Mouse (Mus musculus) intestine, embryonic 14.5 days (tissue): ENCODE results near the gene Ncaph2. TPM values are rescaled to one million over a fixed set of nuclear protein-coding genes. Genes with fewer than 3 reads are reported as not detected.

ENCODE experiments used
- ATAC-seq: fragments of 200-750 bp; cut with Nextera tagmentation; replicated peaks from 2 replicates; pipeline ENCODE4 v1.8.0; 2017; ENCODE audit warnings: low read depth, moderate number of reproducible peaks, moderate TSS enrichment, moderate library complexity; ENCODE audit not compliant: low FRiP score, low TSS enrichment
- DNase-seq: peaks from one replicate; pipeline ENCODE4 v3.0.0-alpha.2; 2018; ENCODE audit warnings: low spot score
- H3K27ac ChIP-seq: fragments of 300-500 bp; sonication (generic); 2 replicates; pipeline ENCODE4 v1.5.1; 2014; ENCODE audit warnings: low read depth, mild to moderate bottlenecking, control low read depth
- H3K27me3 ChIP-seq: fragments of 300-500 bp; sonication (generic); replicated peaks from 2 replicates; pipeline ENCODE4 v1.6.1; 2014; ENCODE audit warnings: low read length, control low read depth; ENCODE audit not compliant: control insufficient read depth, insufficient read depth
- H3K36me3 ChIP-seq: fragments of 300-500 bp; sonication (generic); 2 replicates; pipeline ENCODE4 v1.6.1; 2014; ENCODE audit warnings: low read length, control low read depth; ENCODE audit not compliant: control insufficient read depth, insufficient read depth
- H3K4me1 ChIP-seq: fragments of 300-500 bp; sonication (generic); replicated peaks from 2 replicates; pipeline ENCODE4 v1.6.1; 2014; ENCODE audit warnings: low read length, control low read depth, mixed read lengths; ENCODE audit not compliant: control insufficient read depth, insufficient read depth
- H3K4me2 ChIP-seq: fragments of 300-500 bp; sonication (generic); 2 replicates; pipeline ENCODE4 v1.6.1; 2014; ENCODE audit warnings: low read length
- H3K4me3 ChIP-seq: fragments of 300-500 bp; sonication (generic); 2 replicates; pipeline ENCODE4 v1.5.1; 2014; ENCODE audit warnings: low read depth, low read length, control low read depth, mixed read lengths
- H3K9ac ChIP-seq: fragments of 300-500 bp; sonication (generic); 2 replicates; pipeline ENCODE4 v1.6.1; 2014; ENCODE audit warnings: mild to moderate bottlenecking, low read length
- H3K9me3 ChIP-seq: fragments of 300-500 bp; sonication (generic); 2 replicates; pipeline ENCODE4 v1.6.1; 2016; ENCODE audit warnings: low read length, control low read depth; ENCODE audit not compliant: control insufficient read depth
- WGBS: fragments of 180-500 bp; shearing (Covaris S2); extraction: QIAGEN DNeasy Blood & Tissue Kit; methylation state at CpG from one replicate; pipeline ENCODE4 v1.1.7; 2014; 5-methylcytosine and 5-hydroxymethylcytosine counted together
- polyA plus RNA-seq: library from polyadenylated mRNA; unstranded; fragments of >200 nt; fragmentation: Nextera tagmentation; extraction: Ambion mirVana; gene quantifications from 2 replicates; pipeline ENCODE4 v1.2.1, GENCODE M21; 2014

Ncaph2 gene
- polyA plus RNA-seq, 1 experiment from 2014 or later, result 157 TPM

DNA sequence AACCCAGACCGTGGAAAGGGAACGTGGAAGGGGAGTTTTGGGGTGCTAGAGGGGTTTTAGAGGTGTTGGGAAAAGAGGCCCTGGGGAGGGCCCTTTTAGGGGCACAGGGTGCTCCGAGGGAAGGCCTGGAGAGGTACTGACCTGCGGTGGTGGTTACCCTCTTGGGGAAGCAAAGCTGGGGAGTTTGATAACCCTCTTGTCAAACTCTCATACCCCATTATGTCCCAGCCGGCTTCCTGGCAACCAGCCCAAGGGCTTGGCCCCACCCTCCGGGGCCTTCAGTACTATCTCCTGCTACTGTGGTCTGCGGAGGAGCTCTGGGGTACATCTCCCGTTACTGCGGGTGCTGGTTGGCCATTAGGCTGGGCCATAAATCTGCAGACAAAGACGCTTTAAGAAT lies 23.9 kb downstream of the Ncaph2 start:
- DNase-seq (no peak), ATAC-seq (no peak)
- Histone ChIP-seq H3K4me1 (peaks cover 23% of the 10 kb centered on the region), H3K9me3 (no peaks in the 10 kb centered on the region), H3K4me2 (peak overlapping the region; percentile 57), H3K9ac (no peak overlapping the region), H3K27me3 (peaks cover 46% of the 10 kb centered on the region), H3K36me3 (no peaks in the 10 kb centered on the region), H3K4me3 (peak overlapping the region; percentile 29), H3K27ac (no peak overlapping the region)
- WGBS, result 8% methylated on average over 10 of the region's 10 CpGs

DNA sequence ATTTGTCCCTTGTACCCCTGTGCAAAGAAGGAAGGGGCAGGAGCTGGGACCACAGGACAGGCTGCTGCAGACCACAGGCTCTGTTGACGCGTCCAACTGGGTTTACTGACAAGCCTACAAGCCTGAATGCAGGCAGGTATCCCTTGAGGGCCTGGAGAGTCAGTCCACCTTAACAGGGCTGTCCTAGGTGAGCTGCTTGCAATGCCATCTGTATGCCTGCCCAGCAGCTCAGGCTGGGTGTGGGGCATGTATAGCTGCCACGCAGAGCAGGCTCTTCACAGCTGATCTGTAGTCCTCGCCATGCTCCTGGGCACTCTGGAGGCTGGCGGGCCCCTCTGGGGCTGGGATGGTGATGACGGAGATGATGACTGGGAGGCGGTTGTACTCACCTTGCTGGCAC lies 29.1 kb downstream of the Ncaph2 start, which contains the start of gene Klhdc7b:
Klhdc7b (plus strand) TSS at position 301 of the 400 bp plus-strand sequence.
- DNase-seq (no peak), ATAC-seq (no peak)
- WGBS, result 82% methylated on average over 7 of the region's 7 CpGs
- Histone ChIP-seq H3K4me3 (no peak within 1 kb of the TSS), H3K4me2 (no peak within 1 kb of the TSS), H3K4me1 (peaks cover under 1% of the 10 kb centered on the region), H3K9ac (no peak within 1 kb of the TSS), H3K27ac (no peak within 1 kb of the TSS), H3K9me3 (no peaks in the 10 kb centered on the region), H3K27me3 (peaks cover 11% of the 10 kb centered on the region), H3K36me3 (no peaks in the 10 kb centered on the region)

GRCm38 (mm10) chr15:89387127-89387526 lies 31.6 kb downstream of the Ncaph2 start:
- no peaks in the 10 kb centered on the region for H3K4me1 ChIP-seq
- H3K9me3 ChIP-seq, result no peaks in the 10 kb centered on the region
- no peaks in the 10 kb centered on the region for H3K27me3 ChIP-seq
- DNase-seq (no peak), ATAC-seq (no peak)
- H3K27ac ChIP-seq, result no peak overlapping the region
- H3K4me3 ChIP-seq, result no peak overlapping the region
- 38% methylated on average over 12 of the region's 12 CpGs for WGBS
- H3K9ac ChIP-seq, result no peak overlapping the region
- H3K36me3 ChIP-seq, result no peaks in the 10 kb centered on the region
- H3K4me2 ChIP-seq, result no peak overlapping the region

- Histone ChIP-seq H3K4me2 (no peak overlapping the region), H3K27ac (no peak overlapping the region), H3K27me3 (no peaks in the 10 kb centered on the region), H3K9ac (no peak overlapping the region), H3K4me3 (no peak overlapping the region), H3K9me3 (no peaks in the 10 kb centered on the region), H3K36me3 (no peaks in the 10 kb centered on the region), H3K4me1 (no peaks in the 10 kb centered on the region)
- no peak for DNase-seq
- 93% methylated on average over 10 of the region's 10 CpGs for WGBS
- no peak for ATAC-seq
Measured at GRCm38 (mm10) chr15:89390081-89390480, 34.6 kb downstream of the Ncaph2 start.

DNA sequence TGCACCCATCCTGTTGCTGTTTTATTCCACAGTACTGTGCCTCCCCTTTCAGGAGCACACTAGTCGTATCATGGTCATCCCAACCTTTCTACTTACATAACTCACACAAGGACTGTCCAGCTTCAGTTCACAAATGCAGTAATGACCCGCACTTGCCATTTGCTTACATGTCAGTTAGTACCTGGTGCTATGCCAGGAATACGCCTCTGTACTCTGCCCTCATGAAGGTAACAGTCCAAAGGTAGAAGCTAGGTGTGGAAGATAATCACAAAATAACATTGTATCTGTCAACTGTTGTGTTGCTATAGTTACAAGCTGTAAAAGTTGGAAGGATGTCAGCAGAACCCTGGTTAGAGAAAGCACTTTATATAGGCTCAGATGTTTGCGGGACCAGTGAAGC lies 41.4 kb downstream of the Ncaph2 start:
- no peak overlapping the region for H3K9ac ChIP-seq
- no peak overlapping the region for H3K4me3 ChIP-seq
- ATAC-seq, result 0 out of 2 replicates have a peak, but pooled peaks have one; percentile 40
- H3K36me3 ChIP-seq, result no peaks in the 10 kb centered on the region
- no peak overlapping the region for H3K4me2 ChIP-seq
- no peak for DNase-seq
- H3K27ac ChIP-seq, result no peak overlapping the region
- H3K27me3 ChIP-seq, result no peaks in the 10 kb centered on the region
- no peaks in the 10 kb centered on the region for H3K9me3 ChIP-seq
- WGBS, result 84% methylated on average over 4 of the region's 4 CpGs
- no peaks in the 10 kb centered on the region for H3K4me1 ChIP-seq

- Histone ChIP-seq H3K4me2 (no peak overlapping the region), H3K4me1 (no peaks in the 10 kb centered on the region), H3K27ac (no peak overlapping the region), H3K4me3 (no peak overlapping the region), H3K9ac (no peak overlapping the region), H3K9me3 (no peaks in the 10 kb centered on the region), H3K27me3 (no peaks in the 10 kb centered on the region), H3K36me3 (no peaks in the 10 kb centered on the region)
- no peak for DNase-seq
- 92% methylated on average over 2 of the region's 2 CpGs for WGBS
- ATAC-seq, result no peak
Measured at GRCm38 (mm10) chr15:89398146-89398545, 42.6 kb downstream of the Ncaph2 start.

DNA sequence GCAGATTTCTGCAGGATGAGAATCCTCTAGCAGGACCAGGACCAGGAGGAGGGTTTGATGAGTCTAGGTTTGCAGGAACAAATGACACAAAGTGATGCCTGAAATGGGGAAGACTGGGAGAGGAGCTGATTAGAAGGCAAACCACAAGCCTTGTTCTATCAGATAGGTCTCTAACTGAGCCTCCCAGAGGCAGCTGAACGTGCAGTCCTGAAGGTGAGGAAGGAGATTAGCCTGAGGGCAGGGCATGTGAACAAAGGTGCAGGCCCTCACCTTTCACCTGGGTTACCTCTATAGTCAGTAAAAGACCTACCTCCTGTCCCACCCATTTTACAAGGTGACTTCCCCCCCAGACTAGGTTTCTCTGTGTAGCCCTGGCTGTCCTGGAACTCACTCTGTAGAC lies 44.2 kb downstream of the Ncaph2 start:
- no peak overlapping the region for H3K4me3 ChIP-seq
- DNase-seq (no peak), ATAC-seq (no peak)
- H3K9me3 ChIP-seq, result no peaks in the 10 kb centered on the region
- no peaks in the 10 kb centered on the region for H3K36me3 ChIP-seq
- no peak overlapping the region for H3K9ac ChIP-seq
- no peaks in the 10 kb centered on the region for H3K27me3 ChIP-seq
- no peaks in the 10 kb centered on the region for H3K4me1 ChIP-seq
- 59% methylated on average over 1 of the region's 1 CpGs for WGBS
- H3K27ac ChIP-seq, result no peak overlapping the region
- no peak overlapping the region for H3K4me2 ChIP-seq

DNA sequence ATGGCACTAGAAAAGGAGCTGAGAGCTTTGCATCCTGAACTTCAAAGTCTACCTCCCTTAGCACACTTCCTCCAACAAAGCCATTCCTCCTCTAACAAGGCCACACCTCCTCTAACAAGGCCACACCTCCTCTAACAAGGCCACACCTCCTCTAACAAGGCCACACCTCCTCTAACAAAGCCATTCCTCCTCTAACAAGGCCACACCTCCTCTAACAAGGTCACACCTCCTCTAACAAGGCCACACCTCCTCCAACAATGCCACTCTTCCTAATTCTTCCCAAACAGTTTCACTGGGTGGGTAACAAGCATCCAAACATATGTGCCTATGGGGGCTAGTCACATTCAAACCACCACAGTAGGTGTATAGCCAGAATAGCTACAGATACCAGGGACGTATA lies 47.0 kb downstream of the Ncaph2 start:
- ATAC-seq, result no peak
- Histone ChIP-seq H3K9me3 (peaks cover 4% of the 10 kb centered on the region; the same call in 1 of the 2 replicates), H3K36me3 (no peaks in the 10 kb centered on the region), H3K9ac (no peak overlapping the region), H3K4me1 (no peaks in the 10 kb centered on the region), H3K27ac (no peak overlapping the region), H3K27me3 (no peaks in the 10 kb centered on the region), H3K4me3 (no peak overlapping the region), H3K4me2 (no peak overlapping the region)
- no peak for DNase-seq
- 88% methylated on average over 1 of the region's 1 CpGs for WGBS

GRCm38 (mm10) chr15:89404831-89405623 lies 49.5 kb downstream of the Ncaph2 start:
- H3K4me2 ChIP-seq, result no peak overlapping the region
- WGBS, result 82% methylated on average over 10 of the region's 10 CpGs

More at GRCm38 (mm10) chr15:89404831-89405623, 49.5 kb downstream of the Ncaph2 start:
- Histone ChIP-seq H3K36me3 (no peaks in the 10 kb centered on the region), H3K9ac (no peak overlapping the region), H3K9me3 (peaks cover 4% of the 10 kb centered on the region; the same call in 1 of the 2 replicates), H3K4me1 (no peaks in the 10 kb centered on the region), H3K4me3 (no peak overlapping the region), H3K27ac (no peak overlapping the region), H3K27me3 (no peaks in the 10 kb centered on the region)
- DNase-seq (no peak), ATAC-seq (no peak)
